Mouse (Mus musculus) stomach, embryonic 15.5 days (tissue): ENCODE measurements around the gene Pcbp4. TPM values are rescaled to one million over a fixed set of nuclear protein-coding genes. Genes with fewer than 3 reads are reported as not detected.
A peak's percentile ranks its signal among the peaks of the same experiment; 100 is the strongest.

ENCODE experiments used
- ATAC-seq: fragments of 200-750 bp; cut with Nextera tagmentation; 2 replicates; pipeline ENCODE4 v1.8.0; 2017; ENCODE audit warnings: low read depth, moderate number of reproducible peaks, moderate TSS enrichment; ENCODE audit not compliant: insufficient read depth, low FRiP score
- H3K27ac ChIP-seq: fragments of 300-500 bp; sonication (generic); 2 replicates; pipeline ENCODE4 v1.5.1; 2015; ENCODE audit warnings: mild to moderate bottlenecking, inconsistent platforms
- H3K27me3 ChIP-seq: fragments of 300-500 bp; sonication (generic); replicated peaks from 2 replicates; pipeline ENCODE4 v1.6.1; 2015; ENCODE audit warnings: inconsistent platforms
- H3K36me3 ChIP-seq: fragments of 300-500 bp; sonication (generic); 2 replicates; pipeline ENCODE4 v1.6.1; 2015; ENCODE audit warnings: inconsistent platforms
- H3K4me1 ChIP-seq: fragments of 300-500 bp; sonication (generic); 2 replicates; pipeline ENCODE4 v1.6.1; 2015; ENCODE audit warnings: inconsistent platforms
- H3K4me2 ChIP-seq: fragments of 300-500 bp; sonication (generic); 2 replicates; pipeline ENCODE4 v1.6.1; 2015; ENCODE audit warnings: mild to moderate bottlenecking, inconsistent platforms
- H3K4me3 ChIP-seq: fragments of 300-500 bp; sonication (generic); replicated peaks from 2 replicates; pipeline ENCODE4 v1.5.1; 2015; ENCODE audit warnings: inconsistent platforms
- H3K9ac ChIP-seq: fragments of 300-500 bp; sonication (generic); 2 replicates; pipeline ENCODE4 v1.6.1; 2015; ENCODE audit warnings: inconsistent platforms
- H3K9me3 ChIP-seq: fragments of 300-500 bp; sonication (generic); 2 replicates; pipeline ENCODE4 v1.6.1; 2016; ENCODE audit warnings: inconsistent platforms
- WGBS: fragments of 180-500 bp; shearing (Covaris S2); methylation state at CpG from one replicate; pipeline ENCODE4 v1.1.7; 2015; 5-methylcytosine and 5-hydroxymethylcytosine counted together
- polyA plus RNA-seq: library from polyadenylated mRNA; unstranded; fragments of >200 nt; fragmentation: Nextera tagmentation; extraction: Ambion mirVana; gene quantifications from 2 replicates; pipeline ENCODE4 v1.2.1, GENCODE M21; 2015

The Pcbp4 gene
- polyA plus RNA-seq, 1 experiment from 2014 or later, result 58.9 TPM

DNA sequence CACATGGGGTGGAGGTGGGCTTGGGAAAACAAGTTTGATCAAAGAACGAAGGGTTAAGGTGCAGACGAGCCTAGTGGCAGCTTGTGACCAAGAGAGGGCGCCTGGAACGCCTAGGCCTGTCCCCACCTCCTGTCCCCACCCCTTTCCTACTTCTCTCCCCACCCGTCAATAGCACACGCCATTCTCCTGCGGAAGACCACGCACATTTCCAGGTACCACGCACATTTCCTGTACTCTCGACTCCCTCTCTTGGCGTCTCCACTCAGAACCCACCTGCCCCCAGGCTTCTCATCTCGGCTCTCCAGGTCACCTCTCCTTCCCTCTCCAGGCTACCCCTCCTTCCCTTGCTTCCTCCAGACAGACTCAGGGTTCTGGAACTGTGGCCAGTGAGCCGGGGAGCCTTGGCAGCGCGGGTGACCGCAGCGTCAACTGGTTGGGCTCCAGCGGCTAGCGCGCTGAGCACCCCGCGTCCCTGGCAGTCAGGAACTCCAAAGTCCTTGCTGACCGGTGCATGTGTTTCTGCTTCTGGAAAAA lies 4.5 kb upstream of the Pcbp4 start:
- peaks cover 56% of the 10 kb centered on the region for H3K4me1 ChIP-seq
- no peaks in the 10 kb centered on the region for H3K27me3 ChIP-seq
- H3K4me2 ChIP-seq, result peak overlapping the region; percentile 86
- 1% methylated on average over 23 of the region's 23 CpGs for WGBS
- peak overlapping the region; percentile 40; the same call in 1 of the 2 replicates for H3K9ac ChIP-seq
- H3K36me3 ChIP-seq, result no peaks in the 10 kb centered on the region
- peak overlapping the region; percentile 49 for H3K4me3 ChIP-seq
- peak; percentile 20; the same call in 1 of the 2 replicates for ATAC-seq
- peak overlapping the region; percentile 42; the same call in 1 of the 2 replicates for H3K27ac ChIP-seq
- H3K9me3 ChIP-seq, result no peaks in the 10 kb centered on the region

DNA sequence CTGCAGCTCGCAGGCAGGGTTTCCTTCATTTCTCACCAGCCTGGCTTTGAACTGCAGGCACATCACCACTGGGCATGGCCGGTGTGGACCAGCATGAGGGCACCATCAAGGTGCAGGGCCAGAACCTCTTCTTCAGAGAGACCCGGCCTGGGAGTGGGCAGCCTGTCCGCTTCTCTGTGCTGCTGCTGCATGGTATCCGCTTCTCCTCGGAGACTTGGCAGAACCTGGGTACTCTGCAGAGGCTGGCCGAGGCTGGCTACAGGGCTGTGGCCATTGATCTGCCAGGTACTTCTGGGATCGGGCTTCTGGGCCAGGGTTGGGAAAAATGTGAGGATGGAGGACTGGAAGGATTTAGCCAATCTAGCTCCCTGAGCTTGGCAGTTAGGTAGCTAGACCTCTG lies 3.1 kb upstream of the Pcbp4 start:
- Histone ChIP-seq H3K9me3 (no peaks in the 10 kb centered on the region), H3K4me2 (no peak overlapping the region), H3K4me3 (no peak overlapping the region), H3K36me3 (no peaks in the 10 kb centered on the region), H3K27ac (no peak overlapping the region), H3K4me1 (peaks cover 65% of the 10 kb centered on the region), H3K9ac (no peak overlapping the region), H3K27me3 (no peaks in the 10 kb centered on the region)
- no peak for ATAC-seq
- WGBS, result 82% methylated on average over 8 of the region's 8 CpGs

DNA sequence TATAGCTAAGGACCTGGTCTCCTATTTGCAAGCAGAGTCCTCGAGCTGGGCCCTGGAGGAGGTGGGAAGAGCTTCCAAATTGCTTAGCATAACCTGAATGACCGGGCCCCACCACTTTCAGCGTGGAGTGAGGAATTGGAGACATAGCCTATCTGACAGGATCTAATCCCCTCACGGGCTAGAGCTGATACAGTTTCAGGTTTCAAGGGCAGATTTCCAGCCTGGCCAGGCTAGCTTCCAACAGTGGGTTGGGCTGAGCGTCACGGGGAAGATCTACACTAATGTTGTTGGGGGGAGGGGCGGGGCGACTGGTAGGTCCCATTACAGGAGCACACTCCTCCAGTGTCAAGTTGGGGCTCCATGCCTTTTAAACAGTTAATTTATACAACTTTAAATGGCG lies 2.4 kb upstream of the Pcbp4 start:
- Histone ChIP-seq H3K27me3 (no peaks in the 10 kb centered on the region), H3K36me3 (no peaks in the 10 kb centered on the region), H3K9ac (no peak overlapping the region), H3K4me3 (no peak overlapping the region), H3K9me3 (no peaks in the 10 kb centered on the region), H3K4me1 (peaks cover 70% of the 10 kb centered on the region), H3K27ac (peak overlapping the region; percentile 41; the same call in 1 of the 2 replicates), H3K4me2 (peak overlapping the region; percentile 33; the same call in 1 of the 2 replicates)
- ATAC-seq, result no peak
- 10% methylated on average over 9 of the region's 9 CpGs for WGBS

DNA sequence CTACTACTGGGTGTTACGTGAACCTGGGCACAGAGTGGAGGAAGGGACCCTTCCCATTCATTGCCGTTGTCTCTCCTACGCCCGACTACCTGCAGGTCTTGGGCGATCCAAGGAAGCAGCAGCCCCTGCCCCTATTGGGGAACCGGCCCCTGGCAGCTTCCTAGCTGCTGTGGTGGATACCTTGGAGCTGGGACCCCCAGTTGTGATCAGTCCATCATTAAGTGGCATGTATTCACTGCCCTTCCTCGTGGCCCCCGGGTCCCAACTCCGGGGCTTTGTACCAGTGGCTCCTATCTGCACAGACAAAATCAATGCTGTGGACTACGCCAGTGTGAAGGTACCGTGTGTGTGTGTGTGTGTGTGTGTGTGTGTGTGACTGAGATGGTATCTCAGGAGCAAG lies 1.8 kb upstream of the Pcbp4 start:
- Histone ChIP-seq H3K9ac (no peak overlapping the region), H3K4me2 (no peak overlapping the region), H3K27me3 (no peaks in the 10 kb centered on the region), H3K27ac (0 out of 2 replicates have a peak overlapping the region, but pooled peaks have one; percentile 41), H3K36me3 (no peaks in the 10 kb centered on the region), H3K4me3 (no peak overlapping the region), H3K4me1 (peaks cover 74% of the 10 kb centered on the region), H3K9me3 (no peaks in the 10 kb centered on the region)
- no peak for ATAC-seq
- 64% methylated on average over 11 of the region's 11 CpGs for WGBS

DNA sequence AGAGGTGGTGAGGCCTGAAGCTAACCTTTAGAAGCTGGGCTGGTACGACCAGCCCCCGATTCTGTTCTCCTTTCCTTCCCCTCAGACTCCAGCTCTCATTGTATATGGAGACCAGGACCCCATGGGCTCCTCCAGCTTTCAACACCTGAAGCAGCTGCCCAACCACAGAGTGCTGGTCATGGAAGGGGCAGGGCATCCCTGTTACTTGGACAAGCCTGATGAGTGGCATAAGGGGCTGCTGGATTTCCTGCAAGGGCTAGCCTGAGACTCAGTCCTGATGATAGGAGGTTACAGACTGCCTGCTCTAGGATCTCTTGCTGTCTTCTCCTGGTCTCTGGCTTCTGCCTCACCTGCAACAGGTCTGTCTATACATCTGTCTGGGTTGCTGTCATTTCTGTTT lies 1.2 kb upstream of the Pcbp4 start:
- H3K27me3 ChIP-seq, result no peaks in the 10 kb centered on the region
- H3K4me3 ChIP-seq, result no peak overlapping the region
- no peaks in the 10 kb centered on the region for H3K36me3 ChIP-seq
- H3K9ac ChIP-seq, result no peak overlapping the region
- no peak for ATAC-seq
- no peaks in the 10 kb centered on the region for H3K9me3 ChIP-seq
- no peak overlapping the region for H3K27ac ChIP-seq
- whole genome bisulfite sequencing, result 51% methylated on average over 2 of the region's 2 CpGs
- peaks cover 76% of the 10 kb centered on the region for H3K4me1 ChIP-seq
- H3K4me2 ChIP-seq, result no peak overlapping the region

DNA sequence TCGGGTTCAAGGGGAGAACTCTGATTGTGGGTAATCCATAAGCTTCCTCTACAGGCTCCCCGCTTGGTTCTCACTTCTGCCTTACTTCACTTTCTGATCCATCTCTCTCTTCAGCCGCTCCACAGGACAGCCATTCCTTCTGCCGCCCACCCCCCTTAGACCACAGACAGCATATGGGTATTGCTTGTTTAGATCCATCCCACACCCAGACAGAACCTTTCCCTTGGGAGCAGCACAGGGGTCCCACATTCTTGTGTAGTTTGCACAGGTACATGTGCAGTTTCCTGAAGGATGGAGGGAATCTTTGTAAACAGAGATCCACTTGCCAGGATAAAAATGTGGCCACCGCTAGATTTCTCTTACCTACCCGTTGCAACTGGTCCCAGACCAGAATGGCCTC lies 740 bp upstream of the Pcbp4 start:
- no peak for ATAC-seq
- peaks cover 78% of the 10 kb centered on the region for H3K4me1 ChIP-seq
- H3K4me3 ChIP-seq, result no peak overlapping the region
- H3K9me3 ChIP-seq, result no peaks in the 10 kb centered on the region
- no peak overlapping the region for H3K9ac ChIP-seq
- H3K4me2 ChIP-seq, result peak overlapping the region; percentile 91
- no peaks in the 10 kb centered on the region for H3K36me3 ChIP-seq
- WGBS, result 37% methylated on average over 6 of the region's 6 CpGs
- no peaks in the 10 kb centered on the region for H3K27me3 ChIP-seq
- H3K27ac ChIP-seq, result no peak overlapping the region

DNA sequence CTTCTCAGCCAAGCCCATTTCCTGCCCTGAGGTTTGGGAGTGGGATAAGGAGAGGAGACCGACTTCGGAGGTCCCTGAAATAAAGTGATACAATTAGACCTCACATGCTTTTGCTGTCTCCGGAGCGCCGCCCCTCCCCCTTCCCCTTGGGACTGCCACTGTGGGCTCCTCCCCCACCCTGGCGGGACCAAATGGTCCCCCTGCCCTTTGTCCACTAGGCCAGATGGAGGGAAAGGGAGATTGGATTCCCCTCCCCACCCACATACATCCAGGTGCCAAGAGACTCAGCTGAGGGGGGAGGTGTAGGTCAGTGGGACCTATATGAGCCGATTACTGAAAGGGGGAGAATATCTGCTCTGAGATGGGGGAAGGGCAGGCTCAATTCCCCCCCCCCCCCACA lies 270 bp upstream of the Pcbp4 start:
- Histone ChIP-seq H3K9me3 (no peaks in the 10 kb centered on the region), H3K27me3 (no peaks in the 10 kb centered on the region), H3K4me3 (peak overlapping the region; percentile 68), H3K9ac (no peak overlapping the region), H3K4me1 (peaks cover 80% of the 10 kb centered on the region), H3K4me2 (peak overlapping the region; percentile 91), H3K27ac (peak overlapping the region; percentile 78), H3K36me3 (no peaks in the 10 kb centered on the region)
- WGBS, result 3% methylated on average over 7 of the region's 7 CpGs
- ATAC-seq, result no peak

DNA sequence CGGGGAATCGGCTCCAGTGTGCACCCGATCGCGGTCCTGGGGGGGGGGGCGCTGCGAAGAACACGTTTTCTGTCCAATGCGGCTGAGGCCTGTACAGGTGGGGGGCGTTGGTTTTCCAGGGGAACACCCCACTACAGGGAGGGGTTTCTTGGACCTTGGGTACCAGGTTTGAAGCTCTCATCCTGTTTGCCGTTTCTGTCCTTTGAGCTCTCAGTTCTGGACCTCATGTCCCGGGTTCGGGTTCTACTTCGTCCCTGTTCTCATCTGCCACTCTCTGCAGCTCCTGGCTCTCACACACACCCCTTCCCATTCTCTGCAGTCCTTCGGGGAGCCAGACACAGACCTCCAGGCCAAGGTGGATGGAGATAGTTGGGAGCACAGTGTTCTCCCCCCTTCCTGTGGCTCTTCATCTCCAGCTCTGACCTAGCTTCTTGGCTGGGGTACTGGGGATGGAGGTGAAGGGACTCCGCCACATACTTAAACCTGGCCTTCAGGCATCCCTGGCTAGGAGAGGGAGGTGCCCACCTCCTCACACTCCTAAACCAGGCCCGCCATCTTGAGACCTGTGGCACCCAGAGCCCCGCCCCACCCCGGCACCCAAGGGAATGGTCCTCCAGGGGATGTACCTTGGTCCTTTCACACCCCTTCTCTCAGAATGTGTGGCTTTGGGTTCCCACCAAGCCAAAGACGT lies 1.1 kb downstream of the Pcbp4 start:
- no peak for ATAC-seq
- 7% methylated on average over 20 of the region's 20 CpGs for WGBS
- Histone ChIP-seq H3K27me3 (no peaks in the 10 kb centered on the region), H3K4me3 (peak overlapping the region; percentile 68), H3K36me3 (no peaks in the 10 kb centered on the region), H3K4me1 (peaks cover 67% of the 10 kb centered on the region), H3K27ac (peak overlapping the region; percentile 80), H3K4me2 (peak overlapping the region; percentile 91), H3K9me3 (no peaks in the 10 kb centered on the region), H3K9ac (peak overlapping the region; percentile 68)

DNA sequence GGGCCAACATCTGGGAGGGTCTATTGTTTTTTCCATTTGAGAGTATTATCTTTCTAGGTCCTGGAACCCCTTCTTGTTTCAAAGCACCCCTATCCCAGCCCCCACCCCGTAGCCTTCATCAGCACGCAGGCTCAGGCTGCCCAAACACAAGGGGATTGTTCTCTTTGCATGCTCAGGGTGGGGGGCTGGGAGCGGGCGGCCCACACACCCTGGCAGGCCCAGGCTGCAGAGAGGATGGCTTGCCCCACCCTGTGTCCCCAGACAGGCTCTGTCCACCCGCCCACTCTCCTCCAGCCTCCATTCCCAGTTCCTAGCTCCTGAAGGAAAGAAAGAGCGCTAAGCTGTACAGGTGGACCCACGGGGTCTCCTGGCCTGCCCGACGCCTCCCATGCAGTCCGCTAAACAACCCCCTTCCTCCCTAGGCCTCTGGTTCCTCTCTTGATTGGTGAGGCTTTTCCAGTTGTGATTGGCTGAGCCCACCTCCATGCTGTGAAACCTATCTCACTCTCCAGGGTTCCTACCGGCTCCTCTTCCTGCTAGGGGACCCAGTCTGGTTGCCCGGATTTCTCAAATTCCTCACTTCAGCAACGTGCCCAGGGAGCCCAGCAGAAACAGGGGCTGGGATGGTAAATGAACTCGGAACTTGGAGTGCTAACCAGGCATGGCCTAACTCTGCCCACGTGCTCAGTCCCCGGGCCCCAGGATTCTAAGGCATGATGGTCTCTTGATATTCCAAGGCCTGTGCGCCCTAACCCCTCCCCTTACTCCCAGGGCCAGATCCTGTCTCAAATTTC lies 2.0 kb downstream of the Pcbp4 start:
- H3K36me3 ChIP-seq, result no peaks in the 10 kb centered on the region
- 10% methylated on average over 16 of the region's 17 CpGs for WGBS
- H3K9ac ChIP-seq, result peak overlapping the region; percentile 12; the same call in 1 of the 2 replicates
- peak overlapping the region; percentile 91 for H3K4me2 ChIP-seq
- ATAC-seq, result no peak; the same call in 1 of the 2 replicates
- H3K27ac ChIP-seq, result peak overlapping the region; percentile 80
- H3K9me3 ChIP-seq, result no peaks in the 10 kb centered on the region
- no peaks in the 10 kb centered on the region for H3K27me3 ChIP-seq
- peaks cover 60% of the 10 kb centered on the region for H3K4me1 ChIP-seq
- peak overlapping the region; percentile 68 for H3K4me3 ChIP-seq

DNA sequence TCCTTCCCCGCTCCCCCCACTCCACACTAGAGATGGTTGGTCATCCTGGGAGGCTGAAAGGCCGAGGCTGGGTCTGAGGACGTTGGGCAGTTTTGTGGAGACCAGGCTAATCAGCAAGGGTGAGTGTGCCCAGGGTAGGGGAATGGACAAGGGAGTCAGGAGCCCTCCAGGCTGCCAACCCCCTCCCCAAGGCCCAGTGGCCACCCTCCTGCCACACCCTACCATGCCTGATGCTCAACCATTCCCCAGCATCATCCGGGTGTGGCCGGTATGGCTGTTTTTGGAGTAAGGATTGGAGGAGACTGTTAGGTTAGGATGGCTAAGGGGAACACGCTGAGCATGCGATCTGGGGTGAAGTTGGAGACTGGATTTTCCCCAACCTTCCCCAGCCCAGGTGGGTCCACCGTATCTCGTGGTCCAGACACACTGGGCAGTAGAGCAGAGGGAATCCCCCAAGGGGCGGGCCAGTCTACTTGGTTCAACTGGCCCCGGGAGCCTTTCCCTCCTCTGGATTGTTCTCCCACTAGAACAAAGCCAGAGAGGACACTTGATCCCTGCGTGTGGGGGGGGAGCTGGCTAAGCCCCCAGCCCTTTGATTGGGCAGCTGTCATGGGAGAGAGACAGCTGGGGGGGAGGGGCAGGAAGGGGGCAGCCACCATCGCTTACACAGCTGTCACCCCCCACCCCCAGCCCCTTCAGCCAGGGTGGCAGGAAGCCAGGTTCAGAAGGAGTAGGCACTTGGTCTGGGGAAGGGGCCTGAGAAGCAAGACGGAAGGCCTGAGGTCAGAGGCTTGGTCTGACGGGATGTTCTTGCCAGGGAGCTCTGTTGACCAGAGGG lies 3.5 kb downstream of the Pcbp4 start:
- H3K9me3 ChIP-seq, result no peaks in the 10 kb centered on the region
- ATAC-seq, result no peak
- H3K27me3 ChIP-seq, result no peaks in the 10 kb centered on the region
- H3K36me3 ChIP-seq, result no peaks in the 10 kb centered on the region
- WGBS, result 40% methylated on average over 15 of the region's 15 CpGs
- peaks cover 47% of the 10 kb centered on the region for H3K4me1 ChIP-seq
- H3K4me3 ChIP-seq, result 0 out of 2 replicates have a peak overlapping the region, but pooled peaks have one; percentile 1
- H3K27ac ChIP-seq, result peak overlapping the region; percentile 28
- H3K9ac ChIP-seq, result no peak overlapping the region
- peak overlapping the region; percentile 91 for H3K4me2 ChIP-seq

DNA sequence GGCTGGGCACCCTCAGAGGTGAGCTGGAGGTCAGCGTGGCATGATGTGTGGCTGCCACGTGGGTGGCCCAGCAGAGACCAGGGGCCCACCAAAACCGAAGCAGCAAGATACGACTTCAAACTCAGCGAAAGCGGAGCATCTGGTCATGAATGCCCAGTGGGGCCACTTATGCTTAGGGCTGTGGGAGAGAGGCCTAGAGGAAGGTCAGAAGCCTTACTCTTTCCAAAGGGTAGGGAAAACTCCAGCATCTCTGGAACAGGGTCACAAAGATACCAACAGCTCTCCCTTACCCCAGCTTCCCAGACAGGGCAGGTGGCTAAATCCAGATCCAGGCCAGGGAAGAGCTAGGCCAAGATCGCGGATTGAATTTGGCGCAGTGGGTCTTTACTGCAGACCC lies 4.1 kb downstream of the Pcbp4 start:
- no peaks in the 10 kb centered on the region for H3K27me3 ChIP-seq
- 0 out of 2 replicates have a peak overlapping the region, but pooled peaks have one; percentile 28 for H3K27ac ChIP-seq
- peaks cover 3% of the 10 kb centered on the region; the same call in 1 of the 2 replicates for H3K36me3 ChIP-seq
- no peaks in the 10 kb centered on the region for H3K9me3 ChIP-seq
- H3K4me2 ChIP-seq, result no peak overlapping the region
- peaks cover 47% of the 10 kb centered on the region for H3K4me1 ChIP-seq
- WGBS, result 54% methylated on average over 9 of the region's 9 CpGs
- 0 out of 2 replicates have a peak overlapping the region, but pooled peaks have one; percentile 1 for H3K4me3 ChIP-seq
- H3K9ac ChIP-seq, result no peak overlapping the region
- ATAC-seq, result no peak
